Mouse (Mus musculus): ENCODE measurements around the gene Prn. TPM values are rescaled to one million over a fixed set of nuclear protein-coding genes. Genes with fewer than 3 reads are reported as not detected.

Prn gene
- polyA plus RNA-seq, 1 experiment from 2014 or later: 0.35 TPM

DNA sequence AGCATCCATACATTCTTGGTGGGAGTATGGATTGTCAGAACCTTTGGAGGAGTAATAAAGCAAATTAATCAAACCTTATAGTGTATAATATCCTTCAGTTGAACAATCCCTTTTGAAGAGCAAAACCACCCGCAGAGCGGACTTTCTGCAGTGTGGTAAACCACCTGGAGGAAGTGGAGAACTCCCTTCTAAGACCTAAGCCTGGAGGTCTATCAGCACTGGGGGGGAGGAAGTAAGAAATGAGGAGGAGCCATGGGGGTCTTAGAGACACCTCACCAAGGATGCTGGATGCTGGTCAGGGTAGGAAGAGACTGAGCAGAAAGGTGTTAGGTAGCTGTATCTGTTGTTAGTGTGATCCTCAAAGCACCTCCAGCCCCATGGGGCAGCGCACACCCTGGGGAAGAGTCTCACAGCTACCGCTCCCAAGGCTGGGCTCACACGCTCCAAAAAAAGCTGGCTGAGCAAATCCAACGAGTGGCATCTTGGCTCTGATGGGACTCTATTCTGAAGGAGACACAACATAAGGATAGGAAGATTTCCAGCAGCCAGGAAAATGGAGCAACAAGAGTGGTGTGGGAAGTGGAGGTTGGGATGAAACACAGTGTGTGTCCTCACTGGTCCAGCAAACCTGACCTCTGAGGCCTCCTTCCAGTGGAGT lies 23.1 kb upstream of the Prn start:
- Histone ChIP-seq H3K36me3 (no peaks in the 10 kb centered on the region), H3K4me1 (0 out of 2 replicates have a peak, but pooled peaks cover 3% of the 10 kb centered on the region), H3K9ac (no peak overlapping the region), H3K4me2 (no peak overlapping the region), H3K27me3 (no peaks in the 10 kb centered on the region), H3K4me3 (no peak overlapping the region), H3K27ac (no peak overlapping the region), H3K9me3 (no peaks in the 10 kb centered on the region)
- 89% methylated on average over 6 of the region's 6 CpGs for WGBS
- ATAC-seq (ENCODE audit: insufficient number of reproducible peaks, insufficient read depth, low FRiP score, low TSS enrichment, low read depth): no peak

DNA sequence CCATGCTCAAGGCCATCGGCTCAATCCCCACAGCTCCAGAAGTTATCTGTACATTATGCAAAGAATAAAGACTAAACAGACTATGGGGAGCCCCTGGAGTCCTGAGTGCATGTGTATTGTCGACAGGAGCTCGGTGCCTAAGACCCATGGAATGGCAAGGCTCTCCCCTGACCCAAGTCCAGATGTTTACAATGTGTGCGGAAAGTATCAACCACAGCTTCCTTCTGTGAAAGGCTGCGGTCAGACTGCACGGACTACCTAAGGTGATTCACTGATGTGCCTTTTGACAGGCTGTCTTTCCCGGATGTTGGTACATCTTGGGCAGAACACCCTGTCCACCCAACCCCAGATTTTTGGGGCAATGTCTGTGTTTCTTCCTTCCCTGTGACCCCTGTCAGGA lies 21.5 kb upstream of the Prn start:
- H3K4me1 ChIP-seq: peaks cover 11% of the 10 kb centered on the region; the same call in 1 of the 2 replicates

DNA sequence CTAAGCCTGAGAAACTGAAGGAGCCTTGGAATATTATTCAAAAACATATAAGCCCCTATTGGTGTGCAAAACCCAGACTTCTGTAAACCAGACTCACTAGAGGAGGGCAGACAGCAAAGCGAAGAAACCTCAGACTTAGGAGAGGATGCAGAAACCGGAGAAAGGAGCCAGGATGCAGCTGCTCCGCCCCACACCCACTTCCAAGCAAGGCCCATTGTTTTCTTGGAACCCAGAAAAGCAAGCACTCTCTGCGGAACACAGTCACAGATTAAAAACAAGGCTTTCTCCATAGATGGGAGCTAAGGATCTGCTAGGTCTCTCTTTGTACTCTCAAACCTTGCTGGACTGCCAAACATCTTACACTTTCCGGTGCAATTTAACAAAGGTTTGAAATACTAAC lies 17.2 kb upstream of the Prn start:
- no peak for ATAC-seq (ENCODE audit: insufficient number of reproducible peaks, insufficient read depth, low FRiP score, low TSS enrichment, low read depth)
- Histone ChIP-seq H3K27ac (peak overlapping the region; percentile 69), H3K27me3 (no peaks in the 10 kb centered on the region), H3K9me3 (no peaks in the 10 kb centered on the region), H3K36me3 (no peaks in the 10 kb centered on the region), H3K4me1 (peaks cover 11% of the 10 kb centered on the region; the same call in 1 of the 2 replicates), H3K4me3 (no peak overlapping the region), H3K9ac (no peak overlapping the region), H3K4me2 (no peak overlapping the region)
- 31% methylated on average over 5 of the region's 5 CpGs for WGBS

More for the DNA sequence above, 21.5 kb upstream of the Prn start:
- H3K4me3 ChIP-seq: no peak overlapping the region
- no peaks in the 10 kb centered on the region for H3K9me3 ChIP-seq
- no peak overlapping the region for H3K27ac ChIP-seq
- ATAC-seq (ENCODE audit: insufficient number of reproducible peaks, insufficient read depth, low FRiP score, low TSS enrichment, low read depth): no peak
- H3K27me3 ChIP-seq: no peaks in the 10 kb centered on the region
- no peak overlapping the region for H3K9ac ChIP-seq
- H3K4me2 ChIP-seq: no peak overlapping the region
- 65% methylated on average over 7 of the region's 7 CpGs for WGBS
- no peaks in the 10 kb centered on the region for H3K36me3 ChIP-seq

DNA sequence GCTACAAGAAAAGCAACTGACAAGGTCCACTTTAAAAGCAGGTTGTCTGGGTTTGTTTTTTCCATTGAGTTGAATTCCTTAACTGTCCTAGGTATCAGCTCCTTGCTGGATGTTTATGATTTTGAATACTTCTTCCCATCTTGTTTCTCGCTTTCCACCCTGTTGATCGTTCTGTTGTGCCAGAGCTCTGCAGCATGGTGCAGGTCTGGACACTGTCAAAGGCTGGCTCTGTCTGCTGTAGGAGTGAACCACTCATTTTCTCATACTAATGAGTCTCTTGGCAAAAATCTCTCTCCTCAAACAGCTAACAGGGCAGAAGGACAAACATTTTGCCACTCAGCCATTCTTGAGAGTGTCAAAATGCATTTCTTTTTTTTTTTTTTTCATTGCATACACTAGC lies 14.7 kb upstream of the Prn start:
- Histone ChIP-seq H3K9ac (no peak overlapping the region), H3K4me1 (peaks cover 8% of the 10 kb centered on the region; the same call in 1 of the 2 replicates), H3K27me3 (no peaks in the 10 kb centered on the region), H3K36me3 (no peaks in the 10 kb centered on the region), H3K27ac (no peak overlapping the region), H3K9me3 (no peaks in the 10 kb centered on the region), H3K4me3 (no peak overlapping the region), H3K4me2 (no peak overlapping the region)
- no peak for ATAC-seq (ENCODE audit: insufficient number of reproducible peaks, insufficient read depth, low FRiP score, low TSS enrichment, low read depth)
- 76% methylated on average over 2 of the region's 2 CpGs for WGBS

DNA sequence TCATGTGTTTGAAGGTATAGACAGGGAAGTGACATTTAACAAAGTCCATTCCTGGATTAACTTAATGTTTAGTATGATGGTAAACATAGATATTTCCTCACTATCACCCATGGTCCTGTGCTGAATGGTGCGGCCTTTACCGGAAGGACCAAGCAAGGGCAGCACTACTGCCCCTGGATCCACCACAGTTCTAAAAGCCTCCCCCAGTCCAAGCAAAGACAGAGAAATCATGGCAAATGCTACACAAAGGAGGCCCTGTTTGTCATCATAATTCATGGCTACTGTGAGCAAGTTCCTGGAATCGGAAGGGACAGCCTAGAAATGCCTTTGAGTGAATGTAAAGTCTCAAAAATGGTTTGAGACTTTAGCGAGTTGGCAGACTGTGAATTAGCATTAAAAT lies 13.7 kb upstream of the Prn start:
- Histone ChIP-seq H3K36me3 (no peaks in the 10 kb centered on the region), H3K4me1 (peaks cover 8% of the 10 kb centered on the region; the same call in 1 of the 2 replicates), H3K4me3 (no peak overlapping the region), H3K27me3 (no peaks in the 10 kb centered on the region), H3K4me2 (no peak overlapping the region), H3K9ac (no peak overlapping the region), H3K9me3 (no peaks in the 10 kb centered on the region), H3K27ac (no peak overlapping the region)
- WGBS: 89% methylated on average over 4 of the region's 4 CpGs
- no peak for ATAC-seq (ENCODE audit: insufficient number of reproducible peaks, insufficient read depth, low FRiP score, low TSS enrichment, low read depth)

DNA sequence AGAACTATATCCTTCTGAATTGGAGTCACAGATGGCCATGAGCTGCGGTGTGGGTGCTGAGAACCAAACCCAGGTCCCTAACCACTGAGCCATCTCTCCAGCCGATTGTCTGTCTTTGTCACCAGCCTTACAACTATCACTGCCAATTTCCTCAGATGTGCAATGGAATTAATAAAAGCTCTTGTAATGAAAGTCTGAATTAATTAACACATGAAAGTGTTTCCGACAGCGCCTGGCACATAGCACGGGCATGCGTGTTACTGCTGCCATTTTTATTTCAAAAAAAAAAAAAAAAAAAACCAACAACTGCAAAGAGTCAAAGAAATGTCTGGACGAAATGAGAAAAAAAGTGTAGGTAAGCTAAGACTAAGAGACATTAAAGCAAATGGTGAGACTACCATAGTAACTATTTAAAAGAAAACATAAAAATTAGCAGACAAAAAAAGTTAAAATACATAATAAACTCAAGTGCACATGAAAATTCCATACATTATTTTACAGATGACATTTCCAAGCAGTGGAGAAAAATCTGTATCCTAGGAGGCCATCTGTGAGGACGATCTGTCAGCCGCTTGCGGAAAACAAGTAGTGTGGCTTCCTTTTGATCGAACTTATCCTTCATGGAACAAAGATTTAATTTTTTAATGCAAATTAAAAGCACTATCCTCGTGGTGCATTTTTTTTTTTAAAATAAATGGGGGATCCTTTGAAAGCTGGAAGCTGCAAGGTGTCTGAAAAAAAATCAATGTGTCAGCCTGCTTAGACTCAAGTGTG lies 12.2 kb upstream of the Prn start:
- no peak overlapping the region for H3K9ac ChIP-seq
- no peaks in the 10 kb centered on the region for H3K9me3 ChIP-seq
- WGBS: 87% methylated on average over 12 of the region's 12 CpGs
- no peak overlapping the region for H3K27ac ChIP-seq
- no peaks in the 10 kb centered on the region for H3K27me3 ChIP-seq
- no peaks in the 10 kb centered on the region for H3K36me3 ChIP-seq
- ATAC-seq (ENCODE audit: insufficient number of reproducible peaks, insufficient read depth, low FRiP score, low TSS enrichment, low read depth): no peak
- peaks cover 2% of the 10 kb centered on the region; the same call in 1 of the 2 replicates for H3K4me1 ChIP-seq
- no peak overlapping the region for H3K4me2 ChIP-seq
- no peak overlapping the region for H3K4me3 ChIP-seq

DNA sequence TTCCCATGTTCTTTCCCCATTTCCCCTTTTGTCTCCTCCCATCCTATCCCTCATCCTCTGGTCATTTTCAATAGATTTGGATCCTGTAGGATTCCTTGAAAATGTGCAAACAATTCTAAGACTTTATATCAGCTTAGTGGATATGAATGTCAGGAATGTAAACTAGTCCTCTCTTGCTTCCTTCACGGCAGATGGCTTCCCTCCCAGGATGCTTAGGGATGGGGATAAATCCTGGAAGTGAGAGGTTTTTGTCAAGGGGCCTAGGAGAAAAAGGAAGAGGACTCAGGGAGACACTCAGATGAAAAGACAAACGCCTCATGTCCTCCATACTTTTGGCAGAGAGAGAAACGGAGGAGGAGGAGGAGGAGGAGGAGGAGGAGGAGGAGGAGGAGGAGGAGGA lies 7.3 kb upstream of the Prn start:
- Histone ChIP-seq H3K27me3 (no peaks in the 10 kb centered on the region), H3K9me3 (no peaks in the 10 kb centered on the region), H3K9ac (no peak overlapping the region), H3K27ac (no peak overlapping the region), H3K4me1 (no peaks in the 10 kb centered on the region), H3K4me3 (no peak overlapping the region), H3K36me3 (no peaks in the 10 kb centered on the region), H3K4me2 (no peak overlapping the region)
- ATAC-seq (ENCODE audit: insufficient number of reproducible peaks, insufficient read depth, low FRiP score, low TSS enrichment, low read depth): no peak
- WGBS: 54% methylated on average over 2 of the region's 3 CpGs

DNA sequence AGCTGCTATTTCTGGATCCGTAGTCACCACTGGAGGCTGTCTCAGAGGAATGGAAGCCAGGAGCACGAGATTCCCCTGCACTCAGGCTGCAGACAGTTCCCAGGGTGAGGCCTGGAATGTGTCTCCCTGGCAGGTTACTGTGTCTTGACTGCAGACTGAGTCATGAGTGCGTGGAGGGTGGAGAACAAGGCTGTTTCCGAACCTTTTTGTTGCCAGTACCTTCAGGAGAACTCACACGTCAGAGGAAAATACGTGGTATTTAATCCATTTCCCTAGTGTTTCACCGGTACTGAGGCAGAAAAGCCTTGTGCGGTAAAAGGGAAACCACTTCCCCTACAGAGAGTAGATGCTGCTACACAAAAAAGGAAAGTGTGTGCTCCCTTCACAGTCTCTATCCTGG lies 6.9 kb upstream of the Prn start:
- no peaks in the 10 kb centered on the region for H3K27me3 ChIP-seq
- no peak overlapping the region for H3K4me2 ChIP-seq
- no peaks in the 10 kb centered on the region for H3K4me1 ChIP-seq
- WGBS: 45% methylated on average over 8 of the region's 8 CpGs
- H3K9me3 ChIP-seq: no peaks in the 10 kb centered on the region
- ATAC-seq (ENCODE audit: insufficient number of reproducible peaks, insufficient read depth, low FRiP score, low TSS enrichment, low read depth): no peak
- no peaks in the 10 kb centered on the region for H3K36me3 ChIP-seq
- no peak overlapping the region for H3K9ac ChIP-seq
- H3K27ac ChIP-seq: no peak overlapping the region
- no peak overlapping the region for H3K4me3 ChIP-seq

DNA sequence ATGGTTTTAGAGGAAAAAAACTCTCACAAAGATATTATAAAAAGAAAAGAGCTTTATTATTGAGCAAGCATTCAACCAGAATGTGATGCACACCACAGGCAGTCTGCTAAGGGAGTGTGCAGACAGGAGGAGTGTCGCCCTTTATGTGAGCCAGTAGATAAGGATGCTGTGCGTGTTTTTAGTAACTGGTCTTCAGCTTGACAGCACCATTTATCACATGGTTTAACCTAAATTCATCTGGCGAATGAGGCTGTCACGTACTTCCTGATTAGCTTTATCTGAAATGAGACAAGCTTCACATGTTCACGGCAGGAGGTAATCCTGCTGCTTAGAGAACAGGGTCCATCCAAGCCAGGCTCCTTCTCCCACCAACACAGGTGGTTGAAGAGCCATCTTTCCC lies 4.7 kb upstream of the Prn start:
- no peak overlapping the region for H3K9ac ChIP-seq
- H3K9me3 ChIP-seq: no peaks in the 10 kb centered on the region
- H3K36me3 ChIP-seq: no peaks in the 10 kb centered on the region
- no peaks in the 10 kb centered on the region for H3K27me3 ChIP-seq
- peaks cover 7% of the 10 kb centered on the region for H3K4me1 ChIP-seq
- H3K4me3 ChIP-seq: no peak overlapping the region
- WGBS: 78% methylated on average over 5 of the region's 5 CpGs
- H3K27ac ChIP-seq: no peak overlapping the region
- ATAC-seq (ENCODE audit: insufficient number of reproducible peaks, insufficient read depth, low FRiP score, low TSS enrichment, low read depth): no peak
- H3K4me2 ChIP-seq: no peak overlapping the region

DNA sequence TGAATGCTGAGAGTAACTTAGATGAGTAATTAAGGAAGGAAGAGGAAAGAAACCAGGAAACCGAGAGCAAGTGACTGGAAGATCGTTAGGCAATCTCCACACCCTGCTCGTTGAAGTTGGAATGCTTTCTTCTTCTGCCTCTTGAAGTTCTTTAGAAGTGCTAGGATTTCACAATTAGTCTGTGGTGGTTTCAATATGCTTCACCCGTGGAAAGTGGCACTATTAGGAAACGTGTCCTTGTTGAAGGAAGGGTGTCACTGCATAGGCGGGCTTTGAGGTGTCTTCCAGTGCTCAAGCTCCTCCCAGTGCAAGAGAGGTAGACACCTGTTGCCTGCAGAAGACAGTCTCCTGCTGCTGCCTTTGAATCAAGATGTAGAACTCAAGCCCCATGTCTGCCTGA lies 4.0 kb upstream of the Prn start:
- Histone ChIP-seq H3K9me3 (no peaks in the 10 kb centered on the region), H3K9ac (no peak overlapping the region), H3K4me3 (no peak overlapping the region), H3K4me1 (peaks cover 9% of the 10 kb centered on the region), H3K4me2 (no peak overlapping the region), H3K36me3 (no peaks in the 10 kb centered on the region), H3K27ac (no peak overlapping the region), H3K27me3 (no peaks in the 10 kb centered on the region)
- WGBS: 79% methylated on average over 6 of the region's 6 CpGs
- ATAC-seq (ENCODE audit: insufficient number of reproducible peaks, insufficient read depth, low FRiP score, low TSS enrichment, low read depth): no peak

DNA sequence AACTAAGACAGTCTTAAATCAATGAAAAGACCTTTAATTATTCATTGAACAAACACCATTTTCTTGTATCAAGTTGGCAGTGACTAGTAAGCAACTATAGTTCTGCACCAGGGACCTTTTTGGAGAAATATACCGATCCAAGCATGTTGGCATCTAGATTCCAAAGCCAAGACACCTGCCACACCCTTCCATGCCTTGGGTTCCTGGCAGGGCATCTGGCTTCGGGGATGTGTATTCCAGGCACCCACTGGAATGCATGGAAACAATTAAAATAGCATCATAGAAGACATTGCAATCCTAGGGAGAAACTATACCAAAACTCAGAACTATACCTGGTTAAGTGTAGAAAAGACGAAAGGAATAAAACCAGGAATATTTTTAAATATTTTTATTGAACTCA lies 3.5 kb upstream of the Prn start:
- no peaks in the 10 kb centered on the region for H3K27me3 ChIP-seq
- ATAC-seq (ENCODE audit: insufficient number of reproducible peaks, insufficient read depth, low FRiP score, low TSS enrichment, low read depth): no peak
- no peak overlapping the region for H3K27ac ChIP-seq
- H3K36me3 ChIP-seq: no peaks in the 10 kb centered on the region
- H3K4me2 ChIP-seq: no peak overlapping the region
- no peaks in the 10 kb centered on the region for H3K9me3 ChIP-seq
- peaks cover 14% of the 10 kb centered on the region for H3K4me1 ChIP-seq
- no peak overlapping the region for H3K4me3 ChIP-seq
- no peak overlapping the region for H3K9ac ChIP-seq
- whole genome bisulfite sequencing: 80% methylated on average over 3 of the region's 3 CpGs

DNA sequence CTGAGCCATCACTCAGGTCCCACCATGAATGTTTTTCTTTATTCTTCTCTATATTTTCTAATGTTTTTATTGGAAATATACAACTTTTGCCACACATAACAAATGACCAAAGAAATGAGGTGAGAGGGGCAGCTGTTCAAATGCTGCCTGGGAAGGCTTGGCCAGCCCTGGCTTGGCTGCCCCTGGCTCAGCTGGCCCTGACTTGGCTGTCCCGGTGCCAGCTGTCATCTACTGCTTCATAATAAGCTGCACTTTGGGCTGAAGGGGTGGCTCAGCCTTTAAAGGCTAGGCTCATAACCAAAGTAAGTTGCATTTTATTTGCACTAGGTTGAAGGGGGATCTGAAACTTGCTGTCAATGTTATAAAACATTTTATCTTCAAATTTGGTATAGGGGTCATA lies 2.9 kb upstream of the Prn start:
- WGBS: 83% methylated on average over 1 of the region's 1 CpGs
- H3K9ac ChIP-seq: no peak overlapping the region

More for the DNA sequence above, 2.9 kb upstream of the Prn start:
- no peak for ATAC-seq (ENCODE audit: insufficient number of reproducible peaks, insufficient read depth, low FRiP score, low TSS enrichment, low read depth)
- Histone ChIP-seq H3K4me3 (no peak overlapping the region), H3K27me3 (no peaks in the 10 kb centered on the region), H3K27ac (no peak overlapping the region), H3K36me3 (no peaks in the 10 kb centered on the region), H3K9me3 (no peaks in the 10 kb centered on the region), H3K4me2 (no peak overlapping the region), H3K4me1 (peaks cover 18% of the 10 kb centered on the region)

All from embryonic facial prominence, embryonic 13.5 days (tissue).